Mouse (Mus musculus): ENCODE results near the gene Vamp5. TPM values are rescaled to one million over a fixed set of nuclear protein-coding genes. Genes with fewer than 3 reads are reported as not detected.

Gene Vamp5
- total RNA-seq, 2 experiments from 2014 or later: 6.3 to 6.8 TPM

GRCm38 (mm10) chr6:72348411-72348810, 31.9 kb downstream of the Vamp5 start:
- TF ChIP-seq CTCF (IDR thresholded peaks at IDR 0.05): no peak
- DNase-seq (ENCODE audit: extremely low spot score in 1 of 2, low spot score in 2 of 2): no peak
- Histone ChIP-seq H3K4me3 (peak overlapping the region; percentile 85), H3K27ac (no peak overlapping the region; the same call in 1 of the 2 replicates)
- intact Hi-C loops (cut with DNase I): no loop called here

- Histone ChIP-seq H3K4me3 (peak within 1 kb of the TSS; percentile 85), H3K27ac (peak within 1 kb of the TSS; percentile 98)
- intact Hi-C loops (cut with DNase I): no loop called here
- no peak; the same call in 1 of the 2 replicates for TF ChIP-seq CTCF (IDR thresholded peaks at IDR 0.05)
- DNase-seq (ENCODE audit: extremely low spot score in 1 of 2, low spot score in 2 of 2): peak; percentile 73 to 75
Measured at GRCm38 (mm10) chr6:72347166-72347941, 32.9 kb downstream of the Vamp5 start, which contains the start of gene 0610030E20Rik. Gene 0610030E20Rik, plus strand, starts transcription at chr6:72347317.

GRCm38 (mm10) chr6:72346261-72346660, 34.0 kb downstream of the Vamp5 start:
- Histone ChIP-seq H3K4me3 (no peak overlapping the region; the same call in 1 of the 2 replicates), H3K27ac (no peak overlapping the region)
- TF ChIP-seq CTCF (IDR thresholded peaks at IDR 0.05): no peak
- intact Hi-C loops (cut with DNase I): no loop called here
- no peak for DNase-seq (ENCODE audit: extremely low spot score in 1 of 2, low spot score in 2 of 2)

GRCm38 (mm10) chr6:72345633-72346032, 34.6 kb downstream of the Vamp5 start:
- no peak for TF ChIP-seq CTCF (IDR thresholded peaks at IDR 0.05)
- Histone ChIP-seq H3K27ac (peak overlapping the region; percentile 92; the same call in 1 of the 2 replicates), H3K4me3 (peak overlapping the region; percentile 96)
- no peak for DNase-seq (ENCODE audit: extremely low spot score in 1 of 2, low spot score in 2 of 2)
- intact Hi-C loops (cut with DNase I): no loop called here

- DNase-seq (ENCODE audit: extremely low spot score in 1 of 2, low spot score in 2 of 2): peak; percentile 93 to 95
- H3K27ac ChIP-seq: peak within 1 kb of the TSS; percentile 92
- intact Hi-C loops (cut with DNase I): no loop called here
- TF ChIP-seq CTCF (IDR thresholded peaks at IDR 0.05): no peak
- peak within 1 kb of the TSS; percentile 96 for H3K4me3 ChIP-seq
Measured at GRCm38 (mm10) chr6:72345074-72345567, 35.1 kb downstream of the Vamp5 start, which contains the start of gene Usp39. Gene Usp39, minus strand, starts transcription at chr6:72345184.

GRCm38 (mm10) chr6:72344396-72345073, 35.7 kb downstream of the Vamp5 start:
- TF ChIP-seq CTCF (IDR thresholded peaks at IDR 0.05): no peak
- peak overlapping the region; percentile 92 for H3K27ac ChIP-seq
- DNase-seq (ENCODE audit: extremely low spot score in 1 of 2, low spot score in 2 of 2): no peak
- intact Hi-C loops (cut with DNase I): no loop called here
- H3K4me3 ChIP-seq: peak overlapping the region; percentile 96

- DNase-seq (ENCODE audit: extremely low spot score in 1 of 2, low spot score in 2 of 2): no peak
- no peak for TF ChIP-seq CTCF (IDR thresholded peaks at IDR 0.05)
- Histone ChIP-seq H3K4me3 (no peak overlapping the region), H3K27ac (no peak overlapping the region)
- intact Hi-C loops (cut with DNase I): no loop called here
Measured at GRCm38 (mm10) chr6:72340481-72340880, 39.8 kb downstream of the Vamp5 start.

- Histone ChIP-seq H3K4me3 (no peak overlapping the region), H3K27ac (no peak overlapping the region)
- TF ChIP-seq CTCF (IDR thresholded peaks at IDR 0.05): no peak
- intact Hi-C loops (cut with DNase I): loop anchor here (10.0 kb wide), 1 partner anchor 428 kb away; the partner anchor contains the start of genes Polr1a and Ptcd3
- no peak for DNase-seq (ENCODE audit: extremely low spot score in 1 of 2, low spot score in 2 of 2)
Measured at GRCm38 (mm10) chr6:72333111-72333510, 47.2 kb downstream of the Vamp5 start.

GRCm38 (mm10) chr6:72330133-72330532, 50.1 kb downstream of the Vamp5 start:
- H3K27ac ChIP-seq: no peak overlapping the region
- no peak overlapping the region for H3K4me3 ChIP-seq
- no peak for DNase-seq (ENCODE audit: extremely low spot score in 1 of 2, low spot score in 2 of 2)
- no peak for TF ChIP-seq CTCF (IDR thresholded peaks at IDR 0.05)
- intact Hi-C loops (cut with DNase I): loop anchor here (10.0 kb wide), 1 partner anchor 425 kb away; the partner anchor contains the start of genes Polr1a and Ptcd3

GRCm38 (mm10) chr6:72329019-72329418, 51.2 kb downstream of the Vamp5 start:
- no peak overlapping the region for H3K27ac ChIP-seq

GRCm38 (mm10) chr6:72326274-72326673, 54.0 kb downstream of the Vamp5 start:
- DNase-seq (ENCODE audit: extremely low spot score in 1 of 2, low spot score in 2 of 2): peak; percentile 27 to 38
- Histone ChIP-seq H3K27ac (no peak overlapping the region), H3K4me3 (no peak overlapping the region)
- intact Hi-C loops (cut with DNase I): loop anchor here (10.0 kb wide), 1 partner anchor 461 kb away; no protein-coding TSS in a partner anchor
- peak; percentile 47 for TF ChIP-seq CTCF (IDR thresholded peaks at IDR 0.05)

More at GRCm38 (mm10) chr6:72329019-72329418, 51.2 kb downstream of the Vamp5 start:
- no peak for TF ChIP-seq CTCF (IDR thresholded peaks at IDR 0.05)
- intact Hi-C loops (cut with DNase I): loop anchor here (10.0 kb wide), 1 partner anchor 464 kb away; no protein-coding TSS in a partner anchor
- no peak for DNase-seq (ENCODE audit: extremely low spot score in 1 of 2, low spot score in 2 of 2)
- H3K4me3 ChIP-seq: no peak overlapping the region

All from left cerebral cortex, adult 2 months (tissue).